Mouse (Mus musculus) lung, embryonic 14.5 days (tissue): ENCODE data around the gene Glrx2. TPM values are rescaled to one million over a fixed set of nuclear protein-coding genes. Genes with fewer than 3 reads are reported as not detected.
"Not testable (repeated sequence)": the region's sequence is repeated elsewhere in the genome, so short reads cannot be mapped to it uniquely, and the experiment has no call there.

Experiments used
- ATAC-seq: fragments of 200-750 bp; cut with Nextera tagmentation; 2 replicates; pipeline ENCODE4 v1.8.0; 2017; ENCODE audit warnings: mild to moderate bottlenecking, moderate TSS enrichment, moderate library complexity; ENCODE audit not compliant: insufficient read depth
- DNase-seq: peaks from one replicate; pipeline ENCODE4 v3.0.0-alpha.2; 2015
- H3K27ac ChIP-seq: fragments of 300-500 bp; sonication (generic); 2 replicates; pipeline ENCODE4 v1.5.1; 2014; ENCODE audit warnings: low read depth, mild to moderate bottlenecking, moderate library complexity
- H3K27me3 ChIP-seq: fragments of 300-500 bp; sonication (generic); 2 replicates; pipeline ENCODE4 v1.6.1; 2014; ENCODE audit warnings: low read length, control low read depth; ENCODE audit not compliant: insufficient read depth
- H3K36me3 ChIP-seq: fragments of 300-500 bp; sonication (generic); 2 replicates; pipeline ENCODE4 v1.6.1; 2014; ENCODE audit warnings: control low read depth; ENCODE audit not compliant: insufficient read depth
- H3K4me1 ChIP-seq: fragments of 300-500 bp; sonication (generic); 2 replicates; pipeline ENCODE4 v1.6.1; 2014; ENCODE audit warnings: antibody characterized with exemption, control low read depth; ENCODE audit not compliant: insufficient read depth
- H3K4me2 ChIP-seq: fragments of 300-500 bp; sonication (generic); 2 replicates; pipeline ENCODE4 v1.6.1; 2014; ENCODE audit warnings: mild to moderate bottlenecking
- H3K4me3 ChIP-seq: fragments of 300-500 bp; sonication (generic); 2 replicates; pipeline ENCODE4 v1.5.1; 2014; ENCODE audit warnings: low read depth, low read length
- H3K9ac ChIP-seq: fragments of 300-500 bp; sonication (generic); 2 replicates; pipeline ENCODE4 v1.6.1; 2014
- H3K9me3 ChIP-seq: fragments of 300-500 bp; sonication (generic); 2 replicates; pipeline ENCODE4 v1.6.1; 2016; ENCODE audit warnings: low read depth, low read length, control low read depth
- CTCF ChIP-seq: IDR thresholded peaks from 2 replicates; pipeline ENCODE4 v1.5.1; 2016; ENCODE audit warnings: antibody characterized with exemption, low read depth
- WGBS: fragments of 180-500 bp; shearing (Covaris S2); extraction: QIAGEN DNeasy Blood & Tissue Kit; methylation state at CpG from one replicate; pipeline ENCODE4 v1.1.7; 2014; 5-methylcytosine and 5-hydroxymethylcytosine counted together
- polyA plus RNA-seq: library from polyadenylated mRNA; unstranded; fragments of >200 nt; fragmentation: Nextera tagmentation; extraction: Ambion mirVana; gene quantifications from 2 replicates; pipeline ENCODE4 v1.2.1, GENCODE M21; 2014

The Glrx2 gene
- polyA plus RNA-seq = 67.1 and 69.1 TPM in 2 replicates

GRCm38 (mm10) chr1:143716038-143716437, at the start of gene Glrx2:
TSS of gene Glrx2 (plus strand) at chr1:143716338.
- WGBS = no CpG with 5 or more reads among the region's 2 CpGs

GRCm38 (mm10) chr1:143675734-143676361, 40.3 kb upstream of the Glrx2 start:
- Histone ChIP-seq H3K27ac (no peak overlapping the region), H3K4me1 (no peaks in the 10 kb centered on the region), H3K9ac (no peak overlapping the region), H3K27me3 (no peaks in the 10 kb centered on the region), H3K9me3 (no peaks in the 10 kb centered on the region), H3K4me2 (no peak overlapping the region), H3K36me3 (peaks cover 44% of the 10 kb centered on the region), H3K4me3 (no peak overlapping the region)
- TF ChIP-seq CTCF = no peak
- WGBS = 87% methylated on average over 4 of the region's 4 CpGs
- DNase-seq = peak; percentile 42
- ATAC-seq = no peak

More at GRCm38 (mm10) chr1:143716038-143716437, at the start of gene Glrx2:
- H3K36me3 ChIP-seq, ATAC-seq, H3K9ac ChIP-seq, H3K27ac ChIP-seq, H3K9me3 ChIP-seq, H3K4me3 ChIP-seq, H3K27me3 ChIP-seq, H3K4me2 ChIP-seq, H3K4me1 ChIP-seq, DNase-seq: not testable (repeated sequence)

GRCm38 (mm10) chr1:143681108-143681507, 35.0 kb upstream of the Glrx2 start:
- no peaks in the 10 kb centered on the region for H3K9me3 ChIP-seq
- peaks cover 61% of the 10 kb centered on the region for H3K36me3 ChIP-seq
- WGBS = 95% methylated on average over 5 of the region's 5 CpGs
- ATAC-seq (no peak), DNase-seq (no peak)
- no peak for TF ChIP-seq CTCF
- H3K4me1 ChIP-seq = no peaks in the 10 kb centered on the region
- H3K4me3 ChIP-seq = no peak overlapping the region
- no peak overlapping the region for H3K4me2 ChIP-seq
- H3K9ac ChIP-seq = no peak overlapping the region
- H3K27me3 ChIP-seq = no peaks in the 10 kb centered on the region
- H3K27ac ChIP-seq = no peak overlapping the region

- DNase-seq (no peak), ATAC-seq (no peak)
- Histone ChIP-seq H3K4me3 (no peak overlapping the region), H3K27ac (no peak overlapping the region), H3K4me2 (no peak overlapping the region), H3K27me3 (no peaks in the 10 kb centered on the region), H3K36me3 (peaks cover 61% of the 10 kb centered on the region), H3K9ac (no peak overlapping the region), H3K4me1 (no peaks in the 10 kb centered on the region), H3K9me3 (no peaks in the 10 kb centered on the region)
- TF ChIP-seq CTCF = no peak
- 79% methylated on average over 3 of the region's 3 CpGs for WGBS
Measured at GRCm38 (mm10) chr1:143684849-143685248, 31.3 kb upstream of the Glrx2 start.

- no peak for ATAC-seq
- WGBS = under 1% methylated on average over 13 of the region's 13 CpGs
- Histone ChIP-seq H3K9ac (peak overlapping the region; percentile 90), H3K27me3 (no peaks in the 10 kb centered on the region; the same call in 1 of the 2 replicates), H3K4me2 (peak overlapping the region; percentile 84), H3K4me1 (no peaks in the 10 kb centered on the region; the same call in 1 of the 2 replicates), H3K27ac (peak overlapping the region; percentile 95), H3K9me3 (no peaks in the 10 kb centered on the region), H3K36me3 (peaks cover 16% of the 10 kb centered on the region), H3K4me3 (peak overlapping the region; percentile 79)
- TF ChIP-seq CTCF = no peak
- DNase-seq = peak; percentile 12
Measured at GRCm38 (mm10) chr1:143701736-143702135, 14.4 kb upstream of the Glrx2 start.

GRCm38 (mm10) chr1:143702141-143702740, 13.9 kb upstream of the Glrx2 start:
- peaks cover 11% of the 10 kb centered on the region for H3K36me3 ChIP-seq
- peak overlapping the region; percentile 95 for H3K27ac ChIP-seq
- WGBS = 2% methylated on average over 45 of the region's 48 CpGs
- DNase-seq (peak; percentile 59), ATAC-seq (peak; percentile 81)
- no peak for TF ChIP-seq CTCF
- H3K4me2 ChIP-seq = peak overlapping the region; percentile 84
- H3K9me3 ChIP-seq = no peaks in the 10 kb centered on the region
- H3K27me3 ChIP-seq = no peaks in the 10 kb centered on the region; the same call in 1 of the 2 replicates
- H3K4me1 ChIP-seq = no peaks in the 10 kb centered on the region; the same call in 1 of the 2 replicates
- H3K9ac ChIP-seq = peak overlapping the region; percentile 90
- H3K4me3 ChIP-seq = peak overlapping the region; percentile 79

- Histone ChIP-seq H3K4me2 (peak within 1 kb of the TSS; percentile 84), H3K9ac (peak within 1 kb of the TSS; percentile 90), H3K36me3 (peaks cover 7% of the 10 kb centered on the region), H3K27me3 (no peaks in the 10 kb centered on the region; the same call in 1 of the 2 replicates), H3K27ac (peak within 1 kb of the TSS; percentile 95), H3K9me3 (no peaks in the 10 kb centered on the region), H3K4me1 (no peaks in the 10 kb centered on the region; the same call in 1 of the 2 replicates), H3K4me3 (peak within 1 kb of the TSS; percentile 79)
- under 1% methylated on average over 72 of the region's 74 CpGs for WGBS
- ATAC-seq = peak; percentile 100
- peak; percentile 94 for DNase-seq
- TF ChIP-seq CTCF = no peak
Measured at GRCm38 (mm10) chr1:143702741-143703262, 13.3 kb upstream of the Glrx2 start, which contains the start of gene Cdc73. TSS of gene Cdc73 (minus strand) at chr1:143702893.
